Mouse (Mus musculus): Measurements from ENCODE around the gene Aldh3a2. TPM values are rescaled to one million over a fixed set of nuclear protein-coding genes. Genes with fewer than 3 reads are reported as not detected.

Aldh3a2 gene
- polyA plus RNA-seq, 1 experiment from 2014 or later = 20.4 TPM

DNA sequence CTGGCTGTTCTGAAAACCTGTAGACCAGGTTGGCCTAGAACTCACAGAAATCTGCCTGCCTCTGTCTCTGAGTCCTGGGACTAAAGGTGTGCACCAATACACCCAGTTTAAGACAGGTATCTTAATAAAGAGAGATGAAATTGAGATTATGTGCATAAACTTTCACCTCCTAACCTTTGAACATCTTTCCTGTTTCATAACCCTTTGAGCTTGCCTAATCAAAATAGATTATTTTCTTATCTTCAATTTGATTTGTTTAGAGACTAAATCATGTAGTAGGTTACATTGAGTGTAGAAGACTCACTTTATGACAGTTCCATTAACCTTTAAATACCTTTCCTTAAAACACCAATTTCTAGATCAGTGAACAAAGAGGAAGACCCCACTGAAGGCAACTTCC is 4.3 kb upstream of the Aldh3a2 start:
- Histone ChIP-seq H3K9ac (replicated peaks) (no peak overlapping the region), H3K27ac (no peak overlapping the region), H3K4me2 (no peak overlapping the region), H3K27me3 (peaks cover 4% of the 10 kb centered on the region; the same call in 1 of the 2 replicates), H3K4me1 (replicated peaks) (no peaks in the 10 kb centered on the region), H3K36me3 (no peaks in the 10 kb centered on the region), H3K4me3 (replicated peaks) (no peak overlapping the region), H3K9me3 (no peaks in the 10 kb centered on the region)
- ATAC-seq (ENCODE audit: insufficient number of reproducible peaks, insufficient read depth, low FRiP score, low TSS enrichment, low read depth) = no peak

DNA sequence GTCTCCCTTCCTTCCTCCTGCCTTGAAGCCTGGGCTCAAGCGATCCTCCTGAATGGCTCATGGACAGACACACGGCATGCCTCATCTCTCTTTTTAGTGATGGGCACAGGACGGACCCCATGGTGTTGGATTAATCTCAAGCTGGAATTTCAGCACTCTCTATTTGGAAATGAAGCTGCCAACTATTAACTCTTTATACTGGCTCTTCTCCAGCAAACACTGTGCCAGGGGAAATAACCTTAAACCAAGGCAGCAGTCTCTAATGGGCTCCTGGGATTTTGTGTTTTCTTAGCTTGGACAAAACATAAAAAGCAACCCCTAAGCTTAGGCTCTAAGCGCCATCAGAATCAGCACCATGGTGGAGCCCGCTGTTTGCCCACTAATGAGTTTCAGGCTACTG is 3.1 kb upstream of the Aldh3a2 start:
- Histone ChIP-seq H3K9ac (replicated peaks) (no peak overlapping the region), H3K4me3 (replicated peaks) (no peak overlapping the region), H3K9me3 (no peaks in the 10 kb centered on the region), H3K4me1 (replicated peaks) (peaks cover 5% of the 10 kb centered on the region; the same call in 1 of the 2 replicates), H3K36me3 (no peaks in the 10 kb centered on the region), H3K27me3 (peaks cover 4% of the 10 kb centered on the region; the same call in 1 of the 2 replicates), H3K27ac (no peak overlapping the region), H3K4me2 (no peak overlapping the region)
- WGBS = 84% methylated on average over 5 of the region's 5 CpGs
- ATAC-seq (ENCODE audit: insufficient number of reproducible peaks, insufficient read depth, low FRiP score, low TSS enrichment, low read depth) = no peak

DNA sequence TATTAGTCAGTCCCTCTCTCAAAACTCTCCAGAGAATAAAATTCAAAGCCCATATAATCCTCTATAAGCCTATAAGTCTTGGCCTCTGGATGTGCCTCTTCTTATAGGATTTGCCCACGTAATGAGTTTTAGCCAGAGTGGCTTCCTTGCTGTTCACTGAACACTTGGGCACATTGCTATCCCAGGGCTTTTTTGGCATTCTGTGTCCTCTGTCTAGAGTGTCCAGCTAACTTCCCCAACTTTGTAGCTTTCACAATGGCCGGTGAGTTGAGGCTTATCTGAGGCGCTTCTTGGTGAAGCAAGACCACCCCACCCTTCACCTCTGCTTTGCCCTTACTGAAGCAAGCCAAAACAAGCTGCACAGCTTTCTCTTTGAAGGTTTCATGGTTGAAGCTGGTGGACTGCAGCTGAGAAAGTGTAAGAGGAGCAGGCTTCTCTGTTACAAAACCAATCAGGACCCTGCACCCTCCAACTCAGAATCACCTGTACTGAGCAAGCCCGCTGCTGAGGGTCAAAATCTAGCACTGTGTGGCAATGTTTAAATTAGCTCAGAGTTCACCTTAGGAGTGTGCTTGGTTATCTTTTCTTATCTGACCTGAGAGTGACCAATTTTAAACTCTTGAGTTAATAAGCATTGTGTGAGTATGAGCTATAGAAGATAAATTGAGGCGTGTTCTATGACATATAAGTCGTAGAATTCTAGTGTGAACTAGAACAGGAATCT is 1.5 kb upstream of the Aldh3a2 start:
- Histone ChIP-seq H3K4me1 (replicated peaks) (peaks cover 5% of the 10 kb centered on the region; the same call in 1 of the 2 replicates), H3K9me3 (no peaks in the 10 kb centered on the region), H3K27me3 (peaks cover 4% of the 10 kb centered on the region; the same call in 1 of the 2 replicates), H3K27ac (no peak overlapping the region), H3K4me3 (replicated peaks) (no peak overlapping the region), H3K36me3 (peaks cover 11% of the 10 kb centered on the region), H3K9ac (replicated peaks) (no peak overlapping the region), H3K4me2 (no peak overlapping the region)
- ATAC-seq (ENCODE audit: insufficient number of reproducible peaks, insufficient read depth, low FRiP score, low TSS enrichment, low read depth) = no peak
- 91% methylated on average over 6 of the region's 6 CpGs for WGBS

- H3K4me2 ChIP-seq = no peak overlapping the region
- H3K27me3 ChIP-seq = peaks cover 4% of the 10 kb centered on the region; the same call in 1 of the 2 replicates
- WGBS = 91% methylated on average over 1 of the region's 1 CpGs
- H3K4me1 ChIP-seq (replicated peaks) = peaks cover 5% of the 10 kb centered on the region; the same call in 1 of the 2 replicates
- H3K36me3 ChIP-seq = peaks cover 45% of the 10 kb centered on the region
- no peaks in the 10 kb centered on the region for H3K9me3 ChIP-seq
- no peak overlapping the region for H3K4me3 ChIP-seq (replicated peaks)
- H3K9ac ChIP-seq (replicated peaks) = no peak overlapping the region
- ATAC-seq (ENCODE audit: insufficient number of reproducible peaks, insufficient read depth, low FRiP score, low TSS enrichment, low read depth) = no peak
- H3K27ac ChIP-seq = no peak overlapping the region
Observed at GRCm38 (mm10) chr11:61263841-61264240, 3.4 kb downstream of the Aldh3a2 start.

DNA sequence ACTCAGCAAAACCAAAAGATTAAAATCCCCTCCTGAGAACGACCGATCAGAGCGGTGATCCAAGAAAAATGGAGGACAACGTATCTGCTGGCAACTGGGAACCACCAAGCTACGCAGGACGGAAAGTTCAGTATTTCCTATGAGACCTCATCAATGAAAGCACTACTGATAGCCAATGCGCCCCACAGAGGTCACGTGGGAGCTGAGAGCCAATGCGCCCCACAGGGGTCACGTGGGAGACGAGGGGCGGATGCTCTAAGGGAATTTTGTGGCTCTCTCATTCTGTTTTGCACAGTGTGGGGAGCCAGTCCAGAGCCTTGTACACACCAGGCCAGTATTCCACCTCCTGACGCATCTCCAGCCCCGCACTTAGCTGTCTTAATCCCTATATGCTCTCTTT is 4.7 kb downstream of the Aldh3a2 start:
- no peaks in the 10 kb centered on the region for H3K9me3 ChIP-seq

DNA sequence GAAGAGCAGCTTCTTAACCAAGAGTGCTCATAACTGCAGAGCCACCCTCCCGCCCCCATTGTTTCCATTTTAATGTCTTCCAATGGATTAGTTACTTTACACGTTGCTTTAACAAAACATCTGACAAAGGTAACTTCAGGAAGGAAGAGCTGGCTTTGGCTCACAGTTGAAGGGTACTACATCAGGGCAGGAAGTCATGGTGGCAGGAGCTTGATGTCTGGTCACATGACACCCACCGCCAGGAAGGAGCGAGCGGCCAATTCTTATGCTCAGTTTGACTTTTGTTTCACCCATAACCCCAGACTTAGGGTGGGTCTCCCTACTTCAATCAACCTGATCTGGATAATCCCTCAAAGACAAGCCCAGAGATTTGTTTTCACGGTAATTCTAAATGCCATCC is 8.2 kb downstream of the Aldh3a2 start:
- Histone ChIP-seq H3K4me3 (replicated peaks) (no peak overlapping the region), H3K27me3 (no peaks in the 10 kb centered on the region), H3K9me3 (no peaks in the 10 kb centered on the region), H3K27ac (no peak overlapping the region), H3K9ac (replicated peaks) (no peak overlapping the region), H3K36me3 (peaks cover 75% of the 10 kb centered on the region), H3K4me1 (replicated peaks) (no peaks in the 10 kb centered on the region), H3K4me2 (no peak overlapping the region)
- WGBS = 93% methylated on average over 6 of the region's 6 CpGs
- no peak for ATAC-seq (ENCODE audit: insufficient number of reproducible peaks, insufficient read depth, low FRiP score, low TSS enrichment, low read depth)

More for the DNA sequence above, 4.7 kb downstream of the Aldh3a2 start:
- no peaks in the 10 kb centered on the region for H3K27me3 ChIP-seq
- 92% methylated on average over 14 of the region's 14 CpGs for WGBS
- peaks cover 56% of the 10 kb centered on the region for H3K36me3 ChIP-seq
- H3K9ac ChIP-seq (replicated peaks) = no peak overlapping the region
- peaks cover 5% of the 10 kb centered on the region; the same call in 1 of the 2 replicates for H3K4me1 ChIP-seq (replicated peaks)
- ATAC-seq (ENCODE audit: insufficient number of reproducible peaks, insufficient read depth, low FRiP score, low TSS enrichment, low read depth) = no peak
- no peak overlapping the region for H3K4me2 ChIP-seq
- H3K27ac ChIP-seq = no peak overlapping the region
- H3K4me3 ChIP-seq (replicated peaks) = no peak overlapping the region

DNA sequence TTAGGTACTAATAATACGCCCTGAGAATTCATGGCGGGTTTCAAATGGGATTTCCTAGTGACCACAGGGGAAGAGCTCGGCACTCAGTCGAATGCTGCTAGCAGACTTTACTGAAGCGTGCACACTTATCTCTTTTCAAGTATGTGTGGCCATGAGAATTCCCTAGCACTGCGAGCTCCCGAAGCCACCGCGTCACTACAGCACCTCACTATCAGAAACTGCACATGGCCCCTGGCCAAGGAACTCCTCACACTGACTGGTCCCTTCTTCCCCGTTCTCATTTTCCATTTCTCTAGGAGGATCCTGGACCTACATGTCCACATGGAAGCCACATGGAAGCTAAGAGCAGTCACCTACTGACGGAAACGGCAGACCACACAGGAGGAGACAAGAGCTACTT is 14.5 kb downstream of the Aldh3a2 start:
- Histone ChIP-seq H3K27ac (no peak overlapping the region), H3K4me3 (replicated peaks) (no peak overlapping the region), H3K27me3 (no peaks in the 10 kb centered on the region), H3K4me2 (no peak overlapping the region), H3K9me3 (no peaks in the 10 kb centered on the region), H3K4me1 (replicated peaks) (no peaks in the 10 kb centered on the region), H3K36me3 (peaks cover 71% of the 10 kb centered on the region), H3K9ac (replicated peaks) (no peak overlapping the region)
- ATAC-seq (ENCODE audit: insufficient number of reproducible peaks, insufficient read depth, low FRiP score, low TSS enrichment, low read depth) = no peak
- 96% methylated on average over 12 of the region's 12 CpGs for WGBS

DNA sequence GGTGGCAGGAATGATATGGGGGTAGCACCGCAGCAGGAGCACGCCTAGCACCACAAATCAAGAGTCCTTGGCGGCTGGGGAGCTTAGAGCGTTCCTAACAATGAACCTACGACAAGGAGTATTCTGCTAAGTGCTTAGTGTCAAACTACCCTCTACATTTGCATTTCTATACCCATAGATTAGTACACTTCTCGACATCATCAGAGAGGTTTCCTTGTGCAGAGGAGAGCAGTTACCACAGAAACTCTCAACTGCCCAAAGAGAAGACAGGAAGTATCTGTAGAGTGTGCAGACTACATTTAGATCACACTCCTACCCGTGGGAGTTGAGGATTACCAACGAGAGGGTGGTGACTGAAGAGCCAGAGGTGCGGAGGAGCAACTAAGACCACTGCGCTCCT is 15.5 kb downstream of the Aldh3a2 start:
- H3K9me3 ChIP-seq = no peaks in the 10 kb centered on the region
- no peak overlapping the region for H3K9ac ChIP-seq (replicated peaks)
- ATAC-seq (ENCODE audit: insufficient number of reproducible peaks, insufficient read depth, low FRiP score, low TSS enrichment, low read depth) = no peak
- H3K27ac ChIP-seq = no peak overlapping the region
- peaks cover 64% of the 10 kb centered on the region for H3K36me3 ChIP-seq
- H3K4me2 ChIP-seq = no peak overlapping the region
- no peaks in the 10 kb centered on the region for H3K4me1 ChIP-seq (replicated peaks)
- H3K4me3 ChIP-seq (replicated peaks) = no peak overlapping the region
- no peaks in the 10 kb centered on the region for H3K27me3 ChIP-seq
- WGBS = 88% methylated on average over 10 of the region's 10 CpGs

DNA sequence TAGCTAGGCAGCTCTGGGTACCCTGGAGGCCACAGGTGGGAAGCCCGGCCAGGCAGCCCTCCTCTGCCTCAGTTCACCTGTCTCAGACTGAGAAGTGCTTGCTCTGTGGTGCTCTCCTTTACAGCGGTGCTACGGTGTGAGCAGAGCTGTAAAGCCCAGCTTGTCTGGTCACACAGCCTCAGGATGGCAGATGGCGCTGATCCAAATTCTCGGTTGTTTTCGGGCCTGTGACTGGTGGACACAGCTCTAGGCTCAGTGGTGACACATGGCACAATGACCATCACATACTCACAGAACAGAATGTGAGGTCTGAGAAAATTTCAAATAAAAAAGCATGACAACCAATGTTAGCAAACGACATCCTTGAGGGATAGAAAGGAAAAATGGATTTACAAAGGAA is 22.9 kb downstream of the Aldh3a2 start:
- ATAC-seq (ENCODE audit: insufficient number of reproducible peaks, insufficient read depth, low FRiP score, low TSS enrichment, low read depth) = no peak
- Histone ChIP-seq H3K27me3 (no peaks in the 10 kb centered on the region), H3K4me3 (replicated peaks) (no peak overlapping the region), H3K36me3 (peaks cover 19% of the 10 kb centered on the region), H3K27ac (no peak overlapping the region), H3K9ac (replicated peaks) (no peak overlapping the region), H3K9me3 (no peaks in the 10 kb centered on the region), H3K4me1 (replicated peaks) (no peaks in the 10 kb centered on the region), H3K4me2 (no peak overlapping the region)
- WGBS = 86% methylated on average over 7 of the region's 7 CpGs

GRCm38 (mm10) chr11:61236015-61236414 is 31.2 kb downstream of the Aldh3a2 start:
- no peaks in the 10 kb centered on the region for H3K9me3 ChIP-seq
- no peak overlapping the region for H3K4me2 ChIP-seq
- H3K4me1 ChIP-seq (replicated peaks) = peaks cover 25% of the 10 kb centered on the region
- no peak overlapping the region for H3K4me3 ChIP-seq (replicated peaks)
- no peaks in the 10 kb centered on the region for H3K36me3 ChIP-seq
- peaks cover 6% of the 10 kb centered on the region for H3K27me3 ChIP-seq
- no peak overlapping the region for H3K9ac ChIP-seq (replicated peaks)
- no peak for ATAC-seq (ENCODE audit: insufficient number of reproducible peaks, insufficient read depth, low FRiP score, low TSS enrichment, low read depth)
- no peak overlapping the region for H3K27ac ChIP-seq
- WGBS = 84% methylated on average over 3 of the region's 3 CpGs

DNA sequence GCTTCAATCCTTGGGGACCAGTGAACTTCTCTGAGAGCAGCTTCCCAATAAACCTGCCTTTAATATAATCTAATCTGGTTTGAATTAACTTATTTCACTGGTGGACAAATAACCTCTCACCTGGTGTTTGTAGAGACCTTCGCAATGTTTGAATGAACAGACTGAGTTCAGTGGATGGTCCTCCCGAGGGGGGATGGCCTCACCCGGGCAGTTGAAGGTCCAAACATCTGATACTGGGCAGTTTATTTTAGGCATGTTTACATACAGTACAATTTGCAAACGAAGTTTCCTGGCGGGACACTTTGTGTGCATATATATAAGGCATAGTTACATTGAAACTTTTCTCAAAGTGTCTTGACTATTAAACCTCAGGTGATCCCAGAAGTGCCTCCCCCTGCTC is 33.1 kb downstream of the Aldh3a2 start:
- Histone ChIP-seq H3K9ac (replicated peaks) (no peak overlapping the region), H3K27ac (no peak overlapping the region), H3K4me2 (no peak overlapping the region), H3K9me3 (no peaks in the 10 kb centered on the region), H3K4me1 (replicated peaks) (peaks cover 27% of the 10 kb centered on the region), H3K4me3 (replicated peaks) (no peak overlapping the region), H3K36me3 (no peaks in the 10 kb centered on the region), H3K27me3 (peaks cover 6% of the 10 kb centered on the region)
- ATAC-seq (ENCODE audit: insufficient number of reproducible peaks, insufficient read depth, low FRiP score, low TSS enrichment, low read depth) = no peak
- 34% methylated on average over 5 of the region's 5 CpGs for WGBS

GRCm38 (mm10) chr11:61231329-61231728 is 35.9 kb downstream of the Aldh3a2 start:
- Histone ChIP-seq H3K36me3 (no peaks in the 10 kb centered on the region), H3K9me3 (no peaks in the 10 kb centered on the region), H3K4me3 (replicated peaks) (no peak overlapping the region), H3K4me2 (peak overlapping the region; percentile 43), H3K27ac (peak overlapping the region; percentile 12; the same call in 1 of the 2 replicates), H3K4me1 (replicated peaks) (peaks cover 27% of the 10 kb centered on the region), H3K27me3 (peaks cover 2% of the 10 kb centered on the region), H3K9ac (replicated peaks) (no peak overlapping the region)
- peak; percentile 56 for ATAC-seq (ENCODE audit: insufficient number of reproducible peaks, insufficient read depth, low FRiP score, low TSS enrichment, low read depth)
- WGBS = 3% methylated on average over 9 of the region's 9 CpGs

Measured in limb, embryonic 12.5 days (tissue).